Mouse (Mus musculus) heart, adult 11 months (tissue): Measurements from ENCODE around the gene Pnma3.
A peak's percentile ranks its signal among the peaks of the same experiment; 100 is the strongest.
"Not testable (repeated sequence)": the region's sequence is repeated elsewhere in the genome, so short reads cannot be mapped to it uniquely, and the experiment has no call there.

Experiments used
- DNase-seq: peaks from one replicate; pipeline ENCODE4 v3.0.0; 2022

The Pnma3 gene

GRCm38 (mm10) chrX:73064415-73064793, at the start of gene Pnma3:
Pnma3 (plus strand) TSS chrX:73064787.
- DNase-seq, result no peak

- DNase-seq, result no peak
Measured at GRCm38 (mm10) chrX:73037003-73037402, 27.6 kb upstream of the Pnma3 start, which contains the start of gene Pnma5. Pnma5 (minus strand) TSS chrX:73037103.

- DNase-seq, result peak; percentile 67
Measured at GRCm38 (mm10) chrX:73038831-73039230, 25.8 kb upstream of the Pnma3 start.

- DNase-seq, result peak; percentile 64
Measured at GRCm38 (mm10) chrX:73039666-73040065, 24.9 kb upstream of the Pnma3 start.

- peak; percentile 99 for DNase-seq
Measured at GRCm38 (mm10) chrX:73053860-73054563, 10.6 kb upstream of the Pnma3 start.

- no peak for DNase-seq
Measured at GRCm38 (mm10) chrX:73061528-73061927, 3.1 kb upstream of the Pnma3 start.

- no peak for DNase-seq
Measured at GRCm38 (mm10) chrX:73062323-73062722, 2.3 kb upstream of the Pnma3 start.

GRCm38 (mm10) chrX:73063512-73064414, 824 bp upstream of the Pnma3 start:
- no peak for DNase-seq

GRCm38 (mm10) chrX:73066765-73067312, 2.3 kb downstream of the Pnma3 start:
- not testable (repeated sequence) for DNase-seq

- not testable (repeated sequence) for DNase-seq
Measured at GRCm38 (mm10) chrX:73082267-73083055, 17.9 kb downstream of the Pnma3 start, which contains the start of gene Xlr4a. Xlr4a (minus strand) TSS chrX:73082478.

GRCm38 (mm10) chrX:73096941-73097508, 32.4 kb downstream of the Pnma3 start, which contains the start of gene Xlr3a:
Xlr3a (minus strand) TSS chrX:73097095.
- DNase-seq, result peak; percentile 92

- not testable (repeated sequence) for DNase-seq
Measured at GRCm38 (mm10) chrX:73116747-73117146, 52.2 kb downstream of the Pnma3 start, which contains the start of gene Gm14685. Gm14685 (plus strand) TSS chrX:73117047.
